Mouse (Mus musculus): Measurements from ENCODE around the gene Panx2. TPM values are rescaled to one million over a fixed set of nuclear protein-coding genes. Genes with fewer than 3 reads are reported as not detected.

Gene Panx2
- polyA plus RNA-seq, 1 experiment, result 105 TPM

DNA sequence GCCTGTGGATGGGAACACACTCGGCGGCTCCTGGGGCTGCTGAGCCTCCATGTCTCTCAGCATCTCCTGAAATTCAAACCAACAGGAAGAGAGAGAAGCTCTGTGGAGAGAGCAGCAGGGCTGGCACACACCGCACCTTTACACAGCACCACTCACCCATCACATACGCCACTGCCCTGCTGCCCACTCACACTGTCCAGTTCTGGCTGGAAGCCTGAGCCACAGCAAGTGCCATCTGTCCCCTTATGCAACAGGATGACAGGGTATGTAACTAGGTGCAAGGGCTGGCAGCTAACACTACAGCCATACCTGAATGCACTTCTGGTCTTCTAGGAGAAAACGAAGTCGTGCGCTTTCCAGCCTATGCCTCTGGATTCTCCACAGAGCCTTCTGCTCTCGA, 44.9 kb downstream of the Panx2 start:
- H3K27ac ChIP-seq (ENCODE audit: insufficient read depth, low read length), result no peak overlapping the region
- H3K4me3 ChIP-seq (ENCODE audit: insufficient read depth, low read length), result no peak overlapping the region
- no peaks in the 10 kb centered on the region for H3K4me1 ChIP-seq (ENCODE audit: control insufficient read depth, insufficient read depth, low read length)
- TF ChIP-seq POLR2A (IDR thresholded peaks at IDR 0.05; ENCODE audit: extremely low read depth, insufficient read depth, low read length) (no peak), CTCF (IDR thresholded peaks at IDR 0.05; ENCODE audit: extremely low read depth, insufficient read depth, low read length) (no peak)

DNA sequence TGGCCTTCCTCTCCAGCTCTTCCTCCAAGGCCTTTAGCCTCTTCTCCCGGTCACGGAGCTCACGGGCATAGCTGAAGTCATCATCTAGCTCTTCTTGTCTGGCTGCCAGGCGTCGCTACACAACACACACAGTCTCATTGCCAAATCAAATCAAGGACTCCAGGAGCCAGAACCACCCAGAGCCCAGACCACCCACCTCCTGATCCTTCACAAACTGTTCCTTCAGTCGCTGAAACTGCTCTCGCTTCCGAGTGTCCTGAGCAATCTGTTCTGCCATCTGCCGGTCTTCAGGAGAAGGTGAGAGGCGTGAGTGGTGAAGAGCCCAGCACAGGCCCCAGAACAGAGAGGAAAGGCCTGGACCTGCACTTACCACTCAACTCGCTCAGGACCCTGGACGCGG, 46.5 kb downstream of the Panx2 start:
- no peaks in the 10 kb centered on the region for H3K4me1 ChIP-seq (ENCODE audit: control insufficient read depth, insufficient read depth, low read length)
- H3K4me3 ChIP-seq (ENCODE audit: insufficient read depth, low read length), result no peak overlapping the region
- no peak overlapping the region for H3K27ac ChIP-seq (ENCODE audit: insufficient read depth, low read length)
- no peak for TF ChIP-seq CTCF (IDR thresholded peaks at IDR 0.05; ENCODE audit: extremely low read depth, insufficient read depth, low read length)
- TF ChIP-seq POLR2A (IDR thresholded peaks at IDR 0.05; ENCODE audit: extremely low read depth, insufficient read depth, low read length), result no peak

DNA sequence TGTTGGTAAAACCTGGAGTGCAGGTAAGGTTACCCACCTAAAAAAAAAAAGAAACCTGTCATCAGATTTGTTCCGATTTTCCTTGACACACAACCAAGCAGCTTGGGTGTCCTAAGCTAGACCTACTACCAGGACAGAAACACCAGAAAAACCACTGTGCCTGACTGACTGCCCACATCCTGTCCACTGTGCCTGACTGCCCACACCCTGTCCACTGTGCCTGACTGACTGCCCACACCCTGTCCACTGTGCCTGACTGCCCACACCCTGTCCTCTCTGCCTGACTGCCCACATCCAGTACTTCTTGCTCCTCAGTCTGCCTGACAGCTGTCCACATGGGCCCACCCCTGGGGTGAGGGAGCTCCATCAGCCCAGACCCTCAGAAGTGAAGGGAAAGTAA, 47.4 kb downstream of the Panx2 start:
- Histone ChIP-seq H3K27ac (ENCODE audit: insufficient read depth, low read length) (no peak overlapping the region), H3K4me3 (ENCODE audit: insufficient read depth, low read length) (no peak overlapping the region), H3K4me1 (ENCODE audit: control insufficient read depth, insufficient read depth, low read length) (no peaks in the 10 kb centered on the region)
- TF ChIP-seq CTCF (IDR thresholded peaks at IDR 0.05; ENCODE audit: extremely low read depth, insufficient read depth, low read length) (no peak), POLR2A (IDR thresholded peaks at IDR 0.05; ENCODE audit: extremely low read depth, insufficient read depth, low read length) (no peak)

DNA sequence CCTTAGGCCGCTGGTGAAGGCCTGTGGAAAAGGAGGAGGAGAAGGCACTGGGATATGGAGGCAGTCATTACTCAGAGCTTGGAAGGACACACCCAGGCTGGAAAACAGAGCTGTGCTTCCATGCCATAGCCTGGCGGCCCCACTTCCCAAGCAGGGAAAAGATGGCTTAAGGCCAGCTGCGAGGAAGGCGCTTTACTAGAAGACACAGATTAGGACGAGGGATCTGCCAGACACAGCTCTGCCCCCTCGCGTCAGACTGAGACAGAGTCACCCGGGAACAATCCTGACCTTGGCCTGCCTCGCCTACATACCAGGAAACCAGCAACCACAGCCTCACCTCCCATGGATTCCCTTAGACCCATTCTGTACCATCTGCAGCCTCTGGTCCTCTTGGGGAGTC, 50.6 kb downstream of the Panx2 start:
- TF ChIP-seq POLR2A (IDR thresholded peaks at IDR 0.05; ENCODE audit: extremely low read depth, insufficient read depth, low read length), result no peak
- no peak for TF ChIP-seq CTCF (IDR thresholded peaks at IDR 0.05; ENCODE audit: extremely low read depth, insufficient read depth, low read length)
- Histone ChIP-seq H3K4me1 (ENCODE audit: control insufficient read depth, insufficient read depth, low read length) (no peaks in the 10 kb centered on the region), H3K27ac (ENCODE audit: insufficient read depth, low read length) (no peak overlapping the region), H3K4me3 (ENCODE audit: insufficient read depth, low read length) (no peak overlapping the region)

DNA sequence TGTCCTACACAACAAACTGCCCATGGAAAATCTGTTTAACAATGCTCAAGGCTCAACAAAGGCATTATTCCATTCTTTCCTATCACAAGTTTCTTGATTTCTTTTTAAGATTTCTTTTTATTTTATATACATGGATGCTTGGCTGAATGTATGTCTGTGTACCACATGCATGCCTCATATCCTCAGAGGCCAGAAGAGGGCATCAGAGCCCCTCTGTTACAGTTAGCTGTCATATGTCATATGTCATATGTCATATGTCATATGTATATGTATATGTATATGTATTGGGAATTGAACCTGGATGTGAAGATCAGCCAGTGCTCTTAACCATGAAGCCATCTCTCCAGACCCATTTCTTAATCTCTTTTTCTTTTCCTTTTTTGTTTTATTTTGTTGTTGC, 58.5 kb downstream of the Panx2 start:
- TF ChIP-seq CTCF (IDR thresholded peaks at IDR 0.05; ENCODE audit: extremely low read depth, insufficient read depth, low read length) (no peak), POLR2A (IDR thresholded peaks at IDR 0.05; ENCODE audit: extremely low read depth, insufficient read depth, low read length) (no peak)
- no peak overlapping the region for H3K27ac ChIP-seq (ENCODE audit: insufficient read depth, low read length)
- H3K4me1 ChIP-seq (ENCODE audit: control insufficient read depth, insufficient read depth, low read length), result peaks cover 11% of the 10 kb centered on the region
- H3K4me3 ChIP-seq (ENCODE audit: insufficient read depth, low read length), result no peak overlapping the region

DNA sequence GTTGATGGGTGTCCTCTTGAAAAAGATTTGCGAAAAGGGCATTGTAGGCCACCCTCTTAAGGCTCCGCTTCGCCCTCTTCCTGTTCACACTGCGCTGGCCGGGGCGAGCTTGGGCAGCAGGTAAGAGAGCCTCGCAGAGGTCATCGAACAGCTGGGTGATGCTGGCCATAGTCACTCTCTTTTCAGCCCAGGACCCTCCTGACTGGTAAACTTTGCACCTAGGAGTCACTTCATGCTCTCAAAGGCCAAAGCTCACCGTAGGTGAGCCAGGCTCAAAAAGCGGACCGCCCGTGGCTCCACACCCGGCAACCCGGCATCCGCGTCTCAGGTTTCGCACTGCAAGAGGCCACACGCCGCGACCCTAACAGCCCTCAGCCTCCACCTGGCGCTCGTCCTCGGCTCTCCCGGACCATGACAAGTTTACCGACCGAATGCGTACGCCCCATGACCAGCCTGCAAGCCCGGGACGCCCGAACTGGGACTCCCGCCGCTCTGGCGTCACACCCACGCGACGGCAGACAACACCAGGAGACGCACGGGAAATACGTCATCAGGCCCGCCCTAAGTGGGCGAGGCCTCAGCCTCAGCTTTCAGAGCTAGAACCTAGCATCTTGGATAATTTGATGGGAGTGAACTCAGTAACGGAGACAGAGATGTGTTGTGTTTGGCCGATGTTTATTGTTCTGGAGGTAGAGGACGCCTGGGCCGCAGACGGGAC, 63.3 kb downstream of the Panx2 start, which contains the start of gene Tubgcp6:
Tubgcp6 (minus strand) TSS at position 464 of the 718 bp plus-strand sequence.
- Histone ChIP-seq H3K4me3 (ENCODE audit: insufficient read depth, low read length) (peak within 1 kb of the TSS; percentile 68), H3K4me1 (ENCODE audit: control insufficient read depth, insufficient read depth, low read length) (peaks cover 12% of the 10 kb centered on the region)
- no peak for TF ChIP-seq CTCF (IDR thresholded peaks at IDR 0.05; ENCODE audit: extremely low read depth, insufficient read depth, low read length)
- TF ChIP-seq POLR2A (IDR thresholded peaks at IDR 0.05; ENCODE audit: extremely low read depth, insufficient read depth, low read length), result peak; percentile 95

More for the DNA sequence above, 63.3 kb downstream of the Panx2 start, which contains the start of gene Tubgcp6:
- peak within 1 kb of the TSS; percentile 9 for H3K27ac ChIP-seq (ENCODE audit: insufficient read depth, low read length)

Other genes starting within 250 kb of the Panx2 start
- 17.0 and 17.5 TPM in 2 replicates for gene Alg12, start 240.4 kb upstream of the Panx2 start, polyA plus RNA-seq (2012; rRNA removed)
- 25.7 and 26.6 TPM in 2 replicates for gene Creld2, start 240.1 kb upstream of the Panx2 start, polyA plus RNA-seq (2012; rRNA removed)
- gene Pim3, start 197.5 kb upstream of the Panx2 start, polyA plus RNA-seq (2012; rRNA removed), result 14.2 and 16.7 TPM in 2 replicates
- 1.6 and 2.2 TPM in 2 replicates for gene Ttll8, start 105.3 kb upstream of the Panx2 start, polyA plus RNA-seq (2012; rRNA removed)
- 155 and 162 TPM in 2 replicates for gene Mlc1, start 80.7 kb upstream of the Panx2 start, polyA plus RNA-seq (2012; rRNA removed)
- not detected in 2 replicates for gene Mov10l1, start 76.8 kb upstream of the Panx2 start, polyA plus RNA-seq (2012; rRNA removed)
- 18.5 and 19.9 TPM in 2 replicates for gene Trabd, start 15.4 kb downstream of the Panx2 start, polyA plus RNA-seq (2012; rRNA removed)
- 37.1 and 38.5 TPM in 2 replicates for gene Selenoo, start 29.4 kb downstream of the Panx2 start, polyA plus RNA-seq (2012; rRNA removed)
- gene Tubgcp6, start 63.4 kb downstream of the Panx2 start, polyA plus RNA-seq (2012; rRNA removed), result 31.8 and 34.1 TPM in 2 replicates
- 31.3 and 36.0 TPM in 2 replicates for gene Hdac10, start 69.0 kb downstream of the Panx2 start, polyA plus RNA-seq (2012; rRNA removed)
- gene Mapk12, start 81.0 kb downstream of the Panx2 start, polyA plus RNA-seq (2012; rRNA removed), result 21.0 and 22.3 TPM in 2 replicates
- gene Mapk11, start 89.9 kb downstream of the Panx2 start, polyA plus RNA-seq (2012; rRNA removed), result 91.5 and 93.7 TPM in 2 replicates
- gene Plxnb2, start 121.1 kb downstream of the Panx2 start, polyA plus RNA-seq (2012; rRNA removed), result 51.0 and 52.9 TPM in 2 replicates
- 137 and 148 TPM in 2 replicates for gene Dennd6b, start 136.8 kb downstream of the Panx2 start, polyA plus RNA-seq (2012; rRNA removed)
- 119 and 135 TPM in 2 replicates for gene Ppp6r2, start 151.8 kb downstream of the Panx2 start, polyA plus RNA-seq (2012; rRNA removed)